Mouse (Mus musculus) stomach, postnatal 0 days (tissue): ENCODE measurements at regions not wholly inside any gene's neighbourhood (a gene's known extent, or its start where the extent isn't known, plus 50 kb on each side); places are given as distances from the start of the nearest gene placed in this dataset.

Experiments
- CTCF ChIP-seq: IDR thresholded peaks from 2 replicates; pipeline ENCODE4 v1.5.1; 2016; ENCODE audit warnings: antibody characterized with exemption, low read depth, mild to moderate bottlenecking, moderate library complexity
- EP300 ChIP-seq: optimal IDR thresholded peaks from 2 replicates; pipeline ENCODE3; 2016; ENCODE audit warnings: antibody characterized with exemption

- no peak for TF ChIP-seq CTCF
- no peak for TF ChIP-seq EP300
Measured at GRCm38 (mm10) chr14:25394931-25395330, 64.1 kb upstream of the Zmiz1 start.
